Mouse (Mus musculus): ENCODE data around the gene Kdm5c.

GRCm38 (mm10) chrX:152235758-152236157 lies 2.9 kb downstream of the Kdm5c start:
- no peak for TF ChIP-seq ZC3H11A (IDR thresholded peaks at IDR 0.05; ENCODE audit: borderline replicate concordance, low read depth, low read length)
- no peak for TF ChIP-seq MAFK (IDR thresholded peaks at IDR 0.05; ENCODE audit: insufficient read depth, low read depth, low read length)
- no peak for TF ChIP-seq CHD2 (IDR thresholded peaks at IDR 0.05; ENCODE audit: low read depth, low read length)
- TF ChIP-seq HCFC1 (IDR thresholded peaks at IDR 0.05; ENCODE audit: borderline replicate concordance, insufficient read depth, low read length) = no peak
- TF ChIP-seq ZNF384 (IDR thresholded peaks at IDR 0.05; ENCODE audit: low read depth, low read length) = peak; percentile 52; the same call in 1 of the 2 replicates
